Mouse (Mus musculus) hindbrain, embryonic 11.5 days (tissue): ENCODE results near the gene Vax1. TPM values are rescaled to one million over a fixed set of nuclear protein-coding genes. Genes with fewer than 3 reads are reported as not detected.

ENCODE experiments used
- ATAC-seq: fragments of 200-750 bp; cut with Nextera tagmentation; 2 replicates; pipeline ENCODE4 v1.8.0; 2017; ENCODE audit warnings: mild to moderate bottlenecking, moderate TSS enrichment, moderate library complexity; ENCODE audit not compliant: low FRiP score
- DNase-seq: peaks from one replicate; pipeline ENCODE4 v3.0.0-alpha.2; 2015; ENCODE audit warnings: low spot score
- H3K27ac ChIP-seq: fragments of 300-500 bp; sonication (generic); 2 replicates; pipeline ENCODE4 v1.5.1; 2014; ENCODE audit warnings: mild to moderate bottlenecking, low read depth, low read length
- H3K27me3 ChIP-seq: fragments of 300-500 bp; sonication (generic); 2 replicates; pipeline ENCODE4 v1.6.1; 2014; ENCODE audit warnings: mild to moderate bottlenecking, low read length, moderate library complexity, mixed read lengths; ENCODE audit not compliant: control insufficient read depth, insufficient read depth
- H3K36me3 ChIP-seq: fragments of 300-500 bp; sonication (generic); 2 replicates; pipeline ENCODE4 v1.6.1; 2014; ENCODE audit warnings: mild to moderate bottlenecking, low read length, moderate library complexity, mixed read lengths; ENCODE audit not compliant: control insufficient read depth, insufficient read depth
- H3K4me1 ChIP-seq: fragments of 300-500 bp; sonication (generic); replicated peaks from 2 replicates; pipeline ENCODE4 v1.6.1; 2014; ENCODE audit warnings: low read length, mixed read lengths; ENCODE audit not compliant: control insufficient read depth, insufficient read depth
- H3K4me2 ChIP-seq: fragments of 300-500 bp; sonication (generic); replicated peaks from 2 replicates; pipeline ENCODE4 v1.6.1; 2014; ENCODE audit warnings: mild to moderate bottlenecking, low read depth, low read length
- H3K4me3 ChIP-seq: fragments of 300-500 bp; sonication (generic); 2 replicates; pipeline ENCODE4 v1.5.1; 2014; ENCODE audit warnings: low read depth, low read length
- H3K9ac ChIP-seq: fragments of 300-500 bp; sonication (generic); 2 replicates; pipeline ENCODE4 v1.6.1; 2014; ENCODE audit warnings: low read depth, low read length
- H3K9me3 ChIP-seq: fragments of 300-500 bp; sonication (generic); 2 replicates; pipeline ENCODE4 v1.6.1; 2016; ENCODE audit warnings: low read length; ENCODE audit not compliant: control insufficient read depth
- WGBS: fragments of 180-500 bp; shearing (Covaris S2); extraction: QIAGEN DNeasy Blood & Tissue Kit; methylation state at CpG from one replicate; pipeline ENCODE4 v1.1.7; 2014; 5-methylcytosine and 5-hydroxymethylcytosine counted together
- polyA plus RNA-seq: library from polyadenylated mRNA; unstranded; fragments of >200 nt; fragmentation: Nextera tagmentation; extraction: Ambion mirVana; gene quantifications from 2 replicates; pipeline ENCODE4 v1.2.1, GENCODE M21; 2014

Gene Vax1
- polyA plus RNA-seq: 0.14 TPM in 1 of 2 replicates, not detected in the other

DNA sequence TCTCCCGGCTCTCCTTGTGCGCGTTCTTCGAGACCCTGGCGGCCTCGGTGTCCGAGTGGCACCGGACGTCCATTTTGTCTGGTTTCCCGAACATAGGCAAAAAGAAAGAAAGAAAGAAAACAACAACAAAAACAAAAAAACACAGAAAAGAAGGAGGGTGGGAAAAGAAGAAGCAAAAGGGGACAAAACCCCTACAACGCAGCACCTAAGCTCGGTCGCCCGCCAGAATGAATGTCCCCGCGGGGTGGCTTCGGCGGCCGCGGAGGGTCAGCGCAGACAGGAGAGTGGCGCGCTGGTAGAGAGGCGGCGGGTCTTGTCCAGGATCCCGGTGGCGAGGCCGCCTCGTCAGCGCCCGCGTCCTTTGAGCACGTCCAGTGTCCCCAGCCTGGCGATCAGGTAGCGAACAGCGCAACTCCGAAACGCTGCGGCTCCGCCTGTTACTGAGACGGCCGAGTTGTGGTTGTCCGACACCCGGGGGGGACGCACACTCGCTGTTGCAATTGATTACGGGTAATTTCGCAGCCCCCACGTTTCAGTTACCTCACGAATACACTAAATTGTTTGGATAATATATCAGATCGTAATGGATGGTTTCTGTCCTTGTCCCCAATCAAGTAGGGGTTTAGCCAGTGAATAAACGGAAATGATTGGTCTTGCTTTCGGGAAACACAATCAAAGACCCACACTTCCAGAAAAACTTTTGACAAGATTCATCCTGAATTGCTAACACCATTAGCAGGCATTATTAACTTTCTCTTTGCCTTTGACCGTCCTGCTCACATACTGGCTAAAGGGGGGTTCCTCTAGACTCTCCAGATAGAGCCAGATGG lies at the start of gene Vax1:
Gene Vax1, minus strand, starts transcription at position 121 of the 830 bp plus-strand sequence.
- Histone ChIP-seq H3K4me2 (0 out of 2 replicates have a peak within 1 kb of the TSS, but pooled peaks have one; percentile 18), H3K27ac (no peak within 1 kb of the TSS), H3K9me3 (no peaks in the 10 kb centered on the region), H3K9ac (no peak within 1 kb of the TSS), H3K4me1 (peaks cover 9% of the 10 kb centered on the region), H3K36me3 (no peaks in the 10 kb centered on the region), H3K27me3 (peaks cover 95% of the 10 kb centered on the region), H3K4me3 (no peak within 1 kb of the TSS; the same call in 1 of the 2 replicates)
- under 1% methylated on average over 54 of the region's 54 CpGs for WGBS
- DNase-seq: no peak
- ATAC-seq: no peak

DNA sequence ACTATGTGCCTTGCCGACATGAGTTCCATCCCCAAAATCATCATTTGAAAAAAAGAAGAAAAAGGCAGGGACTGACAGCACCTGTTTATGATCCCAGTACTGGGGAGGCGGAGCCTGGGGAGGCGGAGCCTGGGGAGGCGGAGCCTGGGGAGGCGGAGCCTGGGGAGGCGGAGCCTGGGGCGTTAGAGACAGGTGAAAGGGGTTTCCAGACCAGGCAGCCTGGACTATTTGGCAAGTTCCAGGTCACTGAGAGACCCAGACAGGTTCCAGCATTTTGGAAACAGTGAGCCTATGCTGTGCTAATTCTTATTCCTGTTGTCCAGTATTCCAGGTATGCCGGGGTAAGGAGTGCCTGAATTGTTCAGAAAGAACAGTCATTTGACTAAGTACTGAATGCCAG lies 49.1 kb upstream of the Vax1 start, which contains the start of gene Kcnk18:
Gene Kcnk18, plus strand, starts transcription at position 224 of the 400 bp plus-strand sequence.
- no peaks in the 10 kb centered on the region for H3K36me3 ChIP-seq
- H3K27ac ChIP-seq: no peak within 1 kb of the TSS
- no peak for DNase-seq
- no peaks in the 10 kb centered on the region for H3K4me1 ChIP-seq
- H3K9ac ChIP-seq: no peak within 1 kb of the TSS
- no peaks in the 10 kb centered on the region for H3K9me3 ChIP-seq
- ATAC-seq: no peak
- H3K4me3 ChIP-seq: no peak within 1 kb of the TSS
- WGBS: 87% methylated on average over 8 of the region's 8 CpGs
- peaks cover 6% of the 10 kb centered on the region for H3K27me3 ChIP-seq
- no peak within 1 kb of the TSS for H3K4me2 ChIP-seq

DNA sequence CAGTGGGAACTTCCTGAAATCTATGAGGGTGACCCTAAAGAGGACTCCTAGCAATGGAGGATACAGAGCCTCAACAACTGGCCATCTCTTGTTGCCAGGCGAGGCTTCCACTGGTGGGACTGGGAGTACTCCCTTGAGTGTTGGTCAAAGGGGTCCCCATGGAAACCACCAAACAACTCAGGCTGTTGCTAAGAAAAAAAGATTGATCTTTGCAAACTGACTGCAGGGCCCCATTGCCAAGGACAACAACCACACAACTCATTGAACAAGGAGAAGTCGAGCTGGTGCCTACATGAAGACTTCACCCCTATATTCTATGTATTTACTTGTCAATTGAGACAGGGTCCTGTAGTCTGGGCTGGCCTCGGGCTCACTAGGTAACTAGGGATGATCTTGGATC lies 47.0 kb upstream of the Vax1 start:
- H3K4me2 ChIP-seq: no peak overlapping the region
- H3K9me3 ChIP-seq: no peaks in the 10 kb centered on the region
- H3K27me3 ChIP-seq: peaks cover 6% of the 10 kb centered on the region
- H3K27ac ChIP-seq: no peak overlapping the region
- 76% methylated on average over 3 of the region's 3 CpGs for WGBS
- no peaks in the 10 kb centered on the region for H3K4me1 ChIP-seq
- no peak overlapping the region for H3K4me3 ChIP-seq
- no peaks in the 10 kb centered on the region for H3K36me3 ChIP-seq
- H3K9ac ChIP-seq: no peak overlapping the region
- ATAC-seq: no peak
- peak; percentile 19 for DNase-seq

DNA sequence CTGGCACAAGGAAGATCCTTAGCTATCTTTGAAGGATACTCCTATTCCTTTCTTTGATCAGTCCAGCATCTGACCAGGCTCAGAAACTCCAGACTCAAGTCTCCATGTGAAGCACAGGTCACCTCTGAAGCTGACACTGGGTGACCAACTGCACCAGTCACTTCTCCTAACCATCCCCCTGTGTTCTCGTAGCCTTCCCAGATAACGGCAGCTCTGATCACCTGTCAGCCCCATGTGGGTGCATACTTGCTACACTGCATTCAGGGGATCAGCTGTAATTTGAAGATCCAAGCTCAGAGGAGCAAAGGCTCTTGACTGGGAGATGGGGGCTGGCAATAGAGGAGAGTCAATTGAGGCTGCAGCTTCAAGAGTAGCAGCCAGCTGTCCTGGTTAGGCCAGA lies 39.1 kb upstream of the Vax1 start:
- Histone ChIP-seq H3K36me3 (no peaks in the 10 kb centered on the region), H3K4me2 (no peak overlapping the region), H3K4me1 (no peaks in the 10 kb centered on the region), H3K27ac (no peak overlapping the region), H3K27me3 (no peaks in the 10 kb centered on the region; the same call in 1 of the 2 replicates), H3K4me3 (no peak overlapping the region), H3K9ac (no peak overlapping the region), H3K9me3 (no peaks in the 10 kb centered on the region)
- DNase-seq: no peak
- WGBS: 61% methylated on average over 2 of the region's 2 CpGs
- no peak for ATAC-seq

DNA sequence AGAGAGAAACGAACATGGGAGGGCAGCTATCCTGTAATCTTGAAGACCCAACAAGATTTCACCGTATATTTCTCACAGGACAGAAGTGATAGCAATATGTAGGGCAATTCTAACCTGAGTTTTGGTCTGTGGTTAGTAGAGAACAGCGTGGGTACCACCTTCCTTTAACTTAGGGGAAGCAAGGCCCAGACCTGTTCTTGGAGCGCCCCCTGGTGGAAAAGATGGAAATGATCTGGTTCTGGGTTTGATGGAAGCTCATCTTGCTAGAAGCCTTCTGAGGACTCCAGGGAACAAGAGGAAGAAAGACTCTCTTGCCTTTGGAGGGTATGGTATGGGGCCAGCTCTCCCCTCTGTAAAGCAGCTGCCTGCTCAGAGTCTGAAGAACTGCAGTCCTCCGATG lies 38.6 kb upstream of the Vax1 start:
- H3K4me3 ChIP-seq: no peak overlapping the region
- no peaks in the 10 kb centered on the region; the same call in 1 of the 2 replicates for H3K27me3 ChIP-seq
- ATAC-seq: no peak
- H3K4me1 ChIP-seq: no peaks in the 10 kb centered on the region
- H3K36me3 ChIP-seq: no peaks in the 10 kb centered on the region
- H3K27ac ChIP-seq: no peak overlapping the region
- H3K9me3 ChIP-seq: no peaks in the 10 kb centered on the region
- no peak overlapping the region for H3K9ac ChIP-seq
- H3K4me2 ChIP-seq: no peak overlapping the region
- DNase-seq: peak; percentile 87
- 35% methylated on average over 5 of the region's 5 CpGs for WGBS

DNA sequence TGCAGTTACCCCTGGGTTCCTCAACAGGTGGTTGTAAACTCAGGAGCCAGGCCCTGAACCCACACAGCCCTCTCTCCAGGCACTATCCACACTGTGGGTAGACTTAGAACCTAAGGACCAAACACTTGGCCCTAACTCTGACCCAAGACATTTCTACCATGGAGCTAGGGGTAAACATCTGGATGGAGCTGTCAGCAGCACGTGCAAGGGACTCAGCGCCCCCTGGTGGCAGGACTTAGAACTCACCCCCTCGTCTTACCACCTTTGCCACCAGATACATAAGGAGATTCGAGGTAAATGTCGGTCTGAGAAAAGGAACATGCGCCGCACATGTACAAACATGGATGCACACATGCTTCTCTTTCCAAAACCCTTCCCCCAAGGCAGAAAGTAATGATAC lies 28.3 kb upstream of the Vax1 start:
- peak; percentile 64 for DNase-seq
- Histone ChIP-seq H3K4me3 (no peak overlapping the region), H3K36me3 (no peaks in the 10 kb centered on the region), H3K4me2 (no peak overlapping the region), H3K4me1 (no peaks in the 10 kb centered on the region), H3K27me3 (peaks cover 49% of the 10 kb centered on the region), H3K9me3 (no peaks in the 10 kb centered on the region), H3K27ac (no peak overlapping the region), H3K9ac (no peak overlapping the region)
- ATAC-seq: no peak
- 41% methylated on average over 7 of the region's 7 CpGs for WGBS

DNA sequence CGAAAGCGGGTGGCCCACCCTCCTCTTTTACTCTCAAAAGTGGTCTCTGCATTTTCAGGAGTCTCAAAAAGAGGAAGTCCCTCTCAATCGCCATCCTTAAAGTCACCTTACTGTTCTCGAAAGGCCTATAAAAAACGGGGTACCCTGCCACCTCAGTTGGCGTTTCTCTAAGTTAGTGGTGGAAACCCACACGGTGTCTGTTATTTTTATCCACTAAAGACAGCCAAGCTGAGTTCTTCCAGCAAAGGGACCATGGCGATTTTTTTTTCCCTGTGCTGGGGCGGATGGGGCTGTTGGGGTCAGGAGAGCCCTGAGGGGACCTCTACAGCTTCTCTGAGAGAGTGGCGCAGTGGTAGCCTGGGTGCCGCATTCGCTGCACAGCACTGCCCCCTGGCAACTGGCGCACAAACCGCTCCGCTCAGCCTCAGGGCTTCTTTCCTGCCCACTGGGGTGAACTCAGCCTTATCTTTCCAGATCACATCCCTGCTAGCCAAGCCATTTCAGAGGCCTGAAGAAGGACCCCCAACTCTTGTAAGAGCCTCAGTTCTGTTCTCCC lies 26.3 kb upstream of the Vax1 start:
- Histone ChIP-seq H3K27me3 (peaks cover 65% of the 10 kb centered on the region), H3K36me3 (no peaks in the 10 kb centered on the region), H3K27ac (no peak overlapping the region), H3K9me3 (no peaks in the 10 kb centered on the region), H3K4me1 (no peaks in the 10 kb centered on the region), H3K9ac (no peak overlapping the region), H3K4me2 (no peak overlapping the region), H3K4me3 (no peak overlapping the region)
- DNase-seq (peak; percentile 72), ATAC-seq (no peak)
- 3% methylated on average over 15 of the region's 15 CpGs for WGBS

DNA sequence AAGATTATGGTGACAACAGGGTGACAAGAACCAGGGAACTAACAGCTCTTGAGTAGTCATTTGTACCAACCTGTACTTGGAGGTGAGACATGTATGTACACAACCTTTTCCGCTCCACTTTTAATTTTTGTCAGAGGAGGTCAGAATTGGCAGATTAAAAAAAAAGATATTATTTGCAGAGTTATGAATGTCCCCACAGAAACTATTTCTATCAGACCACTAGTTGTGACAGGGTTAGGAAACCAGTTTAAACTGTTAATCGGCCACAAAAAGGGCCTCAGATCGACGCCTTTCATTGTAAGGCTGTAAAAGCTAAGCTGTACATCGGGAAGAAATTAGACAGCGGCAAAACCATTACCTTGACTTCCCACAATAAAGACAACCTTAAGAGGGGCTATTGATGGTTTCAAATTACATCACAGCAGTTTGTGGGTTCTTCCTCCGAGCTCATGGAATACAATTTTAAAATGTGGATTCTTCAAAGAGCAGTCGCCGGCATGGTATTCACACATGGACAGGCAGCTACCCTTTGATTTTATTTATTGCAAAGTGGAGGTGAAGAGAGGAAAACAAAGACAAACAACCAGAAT lies 25.4 kb upstream of the Vax1 start:
- DNase-seq (peak; percentile 44), ATAC-seq (no peak)
- Histone ChIP-seq H3K9me3 (no peaks in the 10 kb centered on the region), H3K4me1 (no peaks in the 10 kb centered on the region), H3K4me2 (no peak overlapping the region), H3K4me3 (no peak overlapping the region), H3K36me3 (no peaks in the 10 kb centered on the region), H3K9ac (no peak overlapping the region), H3K27ac (no peak overlapping the region), H3K27me3 (peaks cover 74% of the 10 kb centered on the region)
- 9% methylated on average over 9 of the region's 9 CpGs for WGBS
